Mouse (Mus musculus) cerebellum, adult 11 months (tissue): Measurements from ENCODE around the gene Ier5.

Source experiments
- DNase-seq: peaks from one replicate; pipeline ENCODE4 v3.0.0; 2022

Ier5 gene

DNA sequence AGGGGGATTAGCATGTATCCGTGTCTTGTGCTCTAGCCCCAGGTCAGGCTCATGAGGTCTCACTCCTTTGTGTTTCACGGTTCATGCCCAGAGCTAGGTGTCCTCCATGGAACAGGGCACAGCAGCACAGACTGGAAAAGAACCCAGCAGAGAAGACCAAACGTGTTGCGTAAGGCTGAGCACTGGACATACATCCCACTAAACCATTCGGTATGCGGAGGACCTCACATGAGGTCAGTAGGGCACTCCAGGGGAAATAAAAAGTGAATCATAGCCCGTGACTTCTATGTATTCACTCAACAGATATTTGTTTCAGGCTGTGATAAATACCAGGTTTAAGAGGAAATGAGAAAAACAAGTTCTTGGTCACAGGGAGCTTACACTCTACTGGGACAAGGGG, 23.6 kb downstream of the Ier5 start:
- DNase-seq: no peak

GRCm38 (mm10) chr1:155074856-155075255, 24.6 kb downstream of the Ier5 start:
- DNase-seq: no peak

DNA sequence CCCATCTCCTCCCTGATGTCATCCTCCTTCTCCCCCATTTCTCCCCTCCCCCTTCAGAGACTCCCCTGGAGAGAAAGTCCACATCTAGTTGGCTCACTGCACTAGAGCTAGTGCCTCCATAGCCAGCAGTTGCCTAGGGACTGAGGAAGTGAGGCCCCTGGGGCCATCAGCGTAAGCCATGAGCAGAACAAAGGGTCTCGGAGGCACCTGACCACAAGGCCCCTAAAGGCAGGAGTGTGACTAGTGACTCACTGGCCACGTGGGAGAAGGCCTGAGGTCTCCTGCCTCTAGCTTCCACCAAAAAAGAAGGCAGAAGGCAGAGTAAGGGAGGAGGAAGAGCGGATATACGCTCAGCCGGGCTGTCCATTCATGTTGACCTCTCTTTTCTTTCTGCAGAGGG, 25.5 kb downstream of the Ier5 start:
- DNase-seq: no peak

DNA sequence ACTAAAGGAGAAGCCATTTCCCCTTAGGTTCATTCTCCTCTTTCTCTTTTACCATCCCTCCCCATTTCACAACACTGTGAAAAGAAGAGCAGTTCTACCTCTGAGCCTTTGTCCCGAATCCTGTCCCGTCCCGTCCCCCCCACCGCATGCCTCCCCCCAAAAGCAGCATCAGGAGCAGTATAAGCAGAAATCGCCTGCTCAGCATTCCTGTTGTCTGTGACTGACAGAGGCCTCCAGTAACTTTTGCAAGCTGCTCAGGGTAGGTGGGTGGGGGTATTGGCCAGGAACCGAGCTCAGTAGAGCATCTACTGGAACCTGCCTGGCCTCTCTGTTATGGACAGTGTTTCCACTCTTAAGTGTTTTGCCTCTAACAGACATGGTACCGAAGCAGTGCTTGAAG, 26.3 kb downstream of the Ier5 start:
- DNase-seq: no peak

- no peak for DNase-seq
Observed at GRCm38 (mm10) chr1:155071287-155071876, 28.1 kb downstream of the Ier5 start.

- no peak for DNase-seq
Observed at GRCm38 (mm10) chr1:155070561-155071286, 28.7 kb downstream of the Ier5 start.

DNA sequence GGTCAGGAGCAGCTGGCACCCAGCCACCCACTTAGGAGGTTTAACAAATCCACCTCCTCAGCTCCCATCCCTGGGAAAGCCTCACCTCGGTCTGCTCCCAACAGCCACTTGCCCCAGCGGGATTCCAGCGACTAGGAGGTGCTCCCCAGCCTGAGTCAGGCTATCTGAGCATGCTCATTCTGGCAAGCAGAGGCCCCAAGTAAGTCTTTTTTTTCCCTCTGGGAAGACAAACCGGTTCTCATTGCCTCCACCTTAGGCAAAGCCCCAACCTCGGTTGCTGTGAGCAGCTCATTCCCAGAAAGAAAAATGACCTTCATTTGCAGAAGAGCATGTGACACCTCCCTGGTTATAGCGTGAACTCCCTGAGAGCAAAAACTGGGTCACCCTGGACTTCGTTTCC, 29.7 kb downstream of the Ier5 start:
- DNase-seq: no peak

- no peak for DNase-seq
Observed at GRCm38 (mm10) chr1:155066196-155066595, 33.2 kb downstream of the Ier5 start.

- no peak for DNase-seq
Observed at GRCm38 (mm10) chr1:155065068-155065701, 34.3 kb downstream of the Ier5 start.

DNA sequence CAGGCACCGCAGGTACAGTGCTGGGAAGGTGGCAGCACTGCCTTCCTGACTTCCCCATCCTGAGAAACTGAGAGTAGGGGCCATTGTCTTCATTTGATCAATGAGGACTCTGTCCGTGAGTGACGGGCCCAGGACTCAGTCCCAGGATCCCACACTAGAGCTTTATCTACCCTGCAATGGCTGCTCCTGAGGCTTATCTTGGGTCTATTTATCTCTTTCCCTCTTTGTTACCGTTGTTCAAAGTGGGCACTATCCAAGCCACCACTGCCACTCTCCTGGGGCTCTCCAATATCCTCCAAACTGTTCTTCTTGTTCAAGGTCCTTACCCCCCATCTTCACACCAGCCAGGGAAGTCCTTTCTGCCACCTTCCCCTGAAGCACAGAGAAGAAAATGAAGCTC, 34.8 kb downstream of the Ier5 start:
- no peak for DNase-seq

DNA sequence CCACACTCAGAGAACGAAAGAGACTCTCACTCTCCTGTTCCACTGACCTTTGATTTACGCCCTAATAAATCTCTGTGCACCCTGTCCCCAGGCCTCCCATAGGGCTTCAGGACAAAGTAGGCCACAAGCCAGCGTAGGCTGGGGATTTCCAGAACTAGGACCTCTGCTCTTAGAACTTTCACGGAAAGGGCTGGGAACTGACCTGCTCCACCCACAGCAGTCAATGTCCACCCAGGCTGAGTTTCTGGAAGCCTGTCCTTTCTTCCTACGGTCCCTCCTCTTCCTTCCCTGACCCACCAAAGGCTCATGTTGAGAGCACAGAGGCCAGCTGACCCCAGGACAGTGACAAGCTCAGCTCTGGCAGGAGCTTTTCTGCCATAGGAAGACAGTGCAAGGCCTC, 35.3 kb downstream of the Ier5 start:
- DNase-seq: no peak

GRCm38 (mm10) chr1:155062963-155063362, 36.5 kb downstream of the Ier5 start:
- peak; percentile 84 for DNase-seq

DNA sequence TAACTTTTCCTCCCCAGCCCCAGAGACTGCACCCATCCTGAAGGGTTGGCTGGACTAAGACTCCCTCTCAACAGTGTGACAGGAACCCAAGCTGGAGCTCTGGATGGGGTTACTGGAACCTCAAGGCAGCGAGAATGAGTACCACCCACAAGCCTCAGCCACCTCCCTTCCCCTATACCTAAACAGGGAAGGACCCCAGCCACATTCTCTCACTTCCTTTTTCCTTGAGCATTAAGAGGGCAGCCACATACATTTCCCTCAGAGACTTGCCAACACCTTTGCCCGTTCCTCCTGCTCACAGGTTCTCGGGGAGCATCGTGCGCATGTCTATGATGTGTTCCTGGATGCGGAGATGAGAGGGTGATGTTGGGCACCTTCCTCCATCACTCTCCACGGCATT, 37.4 kb downstream of the Ier5 start:
- DNase-seq: no peak

DNA sequence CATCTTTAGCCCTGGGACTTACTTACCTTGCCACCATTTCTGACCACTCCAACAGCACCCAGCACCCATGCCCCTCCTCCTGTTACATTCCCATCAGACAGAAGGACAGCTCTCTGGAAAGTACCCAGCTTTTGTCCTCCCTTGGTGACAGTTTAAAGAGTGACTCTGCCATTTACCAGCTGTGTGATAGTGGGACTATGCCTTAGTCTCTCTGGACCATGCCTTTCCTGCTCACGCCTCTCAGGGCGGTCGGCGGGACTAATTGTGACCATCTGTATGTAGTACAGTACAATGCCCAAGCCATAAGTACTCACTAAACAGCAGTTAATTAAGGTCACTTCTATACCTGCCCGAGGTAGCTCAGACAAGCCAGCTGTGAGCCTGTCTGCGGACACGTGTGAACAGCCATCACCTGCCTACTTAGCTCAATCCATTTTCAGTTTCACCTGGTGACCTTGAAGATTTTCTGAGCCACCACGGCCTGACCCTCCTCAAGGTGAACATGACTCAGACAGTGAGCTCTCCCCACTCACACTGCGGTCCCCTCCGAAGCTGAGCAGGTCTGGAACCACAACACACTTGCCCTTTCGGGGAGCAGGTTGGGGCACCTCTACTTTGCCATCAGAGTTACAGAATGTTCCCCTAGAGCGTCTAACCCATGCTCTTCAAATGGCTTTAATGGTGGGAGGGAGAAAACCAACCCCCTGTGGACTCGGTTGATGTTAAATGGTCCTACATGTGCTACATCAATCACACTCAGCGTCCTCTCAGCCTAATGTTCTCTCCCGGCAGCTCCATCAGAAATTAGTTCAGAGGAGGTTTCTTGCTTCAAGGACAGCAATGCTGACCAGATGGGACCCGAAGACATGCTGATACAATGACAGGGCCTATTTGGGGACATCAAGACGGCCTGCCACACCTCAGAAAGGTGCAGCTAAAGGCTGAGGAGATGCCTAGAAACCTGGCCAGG, 38.3 kb downstream of the Ier5 start:
- no peak for DNase-seq

- no peak for DNase-seq
Observed at GRCm38 (mm10) chr1:155060261-155060660, 39.2 kb downstream of the Ier5 start.

DNA sequence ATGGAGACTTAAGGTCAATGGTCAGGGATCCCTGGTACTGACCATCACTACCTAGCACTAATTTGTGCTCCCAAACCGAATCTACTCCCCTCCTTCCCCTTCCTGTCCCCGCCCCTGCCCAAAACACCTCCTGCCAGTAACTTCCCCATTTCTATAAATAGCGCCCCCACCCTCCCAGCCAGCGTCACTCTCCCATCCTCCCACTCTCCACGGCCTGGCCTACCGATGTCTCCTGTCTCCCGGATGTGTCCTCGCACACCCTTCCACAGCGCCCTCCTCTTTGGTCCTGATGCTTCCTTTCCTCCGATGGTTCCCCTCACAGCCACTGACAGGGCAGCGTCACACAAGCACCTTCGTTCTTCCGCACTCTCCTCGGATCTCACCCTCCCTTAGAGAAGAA, 39.9 kb downstream of the Ier5 start:
- DNase-seq: no peak

GRCm38 (mm10) chr1:155058099-155059012, 41.1 kb downstream of the Ier5 start:
- no peak for DNase-seq

GRCm38 (mm10) chr1:155056166-155056565, 43.3 kb downstream of the Ier5 start:
- no peak for DNase-seq

DNA sequence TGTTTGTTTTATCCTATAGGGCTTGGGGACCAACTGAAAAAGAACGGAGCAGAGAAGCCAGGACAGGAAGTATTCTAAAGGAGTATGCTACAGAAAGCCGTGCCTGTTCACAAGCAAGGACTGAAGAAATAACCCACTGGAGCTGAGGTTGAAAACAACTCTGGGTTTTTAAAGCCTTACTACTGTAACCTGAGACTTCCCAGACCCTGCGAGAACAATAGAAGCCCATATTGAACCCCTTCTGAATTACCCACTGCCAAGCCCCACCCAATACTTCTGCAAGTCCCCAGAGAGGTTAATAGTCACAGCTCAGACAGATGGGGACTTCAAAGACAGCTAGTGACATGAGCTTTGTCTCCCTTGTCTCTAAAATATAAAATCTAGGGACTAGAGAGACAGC, 44.4 kb downstream of the Ier5 start:
- no peak for DNase-seq

DNA sequence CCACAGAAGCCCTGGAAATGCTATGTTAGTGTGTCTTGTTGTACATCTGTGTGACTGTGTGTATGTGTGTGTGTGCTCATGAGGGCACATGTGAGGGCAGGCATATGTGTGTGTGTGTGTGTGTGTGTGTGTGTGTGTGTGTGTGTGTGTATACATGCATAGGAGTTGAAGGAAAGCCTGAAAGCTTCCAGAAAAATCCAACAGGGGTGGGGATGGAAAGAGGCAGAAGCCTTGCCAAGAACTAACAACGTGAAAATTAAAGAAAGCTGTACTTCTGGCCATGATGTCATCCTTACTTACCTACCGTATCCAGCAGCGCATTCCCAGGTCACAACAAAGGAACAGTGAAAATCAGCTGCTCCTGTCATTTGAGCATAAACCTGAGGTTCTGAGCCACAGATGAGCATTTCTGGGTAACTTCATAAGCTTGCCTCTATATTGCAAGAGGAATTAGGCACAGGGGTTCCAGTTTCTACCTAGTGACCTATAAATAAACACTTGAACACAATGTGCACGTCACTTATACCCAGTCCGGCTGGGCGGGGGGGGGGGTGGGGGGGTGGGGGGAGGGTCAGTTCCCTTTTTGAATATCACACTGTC, 45.0 kb downstream of the Ier5 start:
- DNase-seq: no peak

DNA sequence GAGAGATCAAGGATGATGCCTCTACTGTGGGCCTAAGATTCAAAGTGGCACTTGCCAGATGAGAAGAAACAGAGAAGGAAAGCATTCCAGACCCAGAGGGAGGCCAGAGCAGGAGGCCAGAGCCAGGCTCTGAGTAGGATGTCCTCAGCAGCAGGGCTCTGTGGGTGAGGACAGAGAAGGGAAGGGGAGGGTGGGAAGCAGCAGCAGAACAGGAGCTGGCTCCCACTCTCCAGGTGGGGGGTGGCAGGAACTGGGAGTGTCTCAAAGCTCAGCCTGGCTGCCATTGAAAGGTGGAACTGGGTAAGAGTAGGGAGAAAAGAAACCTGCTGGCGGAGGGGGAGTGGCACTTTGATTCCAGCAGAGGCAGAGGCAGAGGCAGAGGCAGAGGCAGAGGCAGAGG, 46.1 kb downstream of the Ier5 start:
- no peak for DNase-seq

- DNase-seq: no peak
Observed at GRCm38 (mm10) chr1:155052761-155053166, 46.7 kb downstream of the Ier5 start.
